Mouse (Mus musculus) small intestine, adult 10 weeks (tissue): Measurements from ENCODE around the gene Wdhd1. TPM values are rescaled to one million over a fixed set of nuclear protein-coding genes. Genes with fewer than 3 reads are reported as not detected.

Experiments used
- polyA plus RNA-seq: library from polyadenylated mRNA; stranded (reverse); fragments of 350-450 nt; fragmentation: Illumina TruSeq; extraction: RNeasy Lipid Tissue Mini Kit (QIAGEN cat#74804); gene quantifications from one replicate; pipeline ENCODE4 v1.2.3, GENCODE M21; 2014; ENCODE audit warnings: low replicate concordance

The Wdhd1 gene
- polyA plus RNA-seq, result 17.9 TPM

DNA sequence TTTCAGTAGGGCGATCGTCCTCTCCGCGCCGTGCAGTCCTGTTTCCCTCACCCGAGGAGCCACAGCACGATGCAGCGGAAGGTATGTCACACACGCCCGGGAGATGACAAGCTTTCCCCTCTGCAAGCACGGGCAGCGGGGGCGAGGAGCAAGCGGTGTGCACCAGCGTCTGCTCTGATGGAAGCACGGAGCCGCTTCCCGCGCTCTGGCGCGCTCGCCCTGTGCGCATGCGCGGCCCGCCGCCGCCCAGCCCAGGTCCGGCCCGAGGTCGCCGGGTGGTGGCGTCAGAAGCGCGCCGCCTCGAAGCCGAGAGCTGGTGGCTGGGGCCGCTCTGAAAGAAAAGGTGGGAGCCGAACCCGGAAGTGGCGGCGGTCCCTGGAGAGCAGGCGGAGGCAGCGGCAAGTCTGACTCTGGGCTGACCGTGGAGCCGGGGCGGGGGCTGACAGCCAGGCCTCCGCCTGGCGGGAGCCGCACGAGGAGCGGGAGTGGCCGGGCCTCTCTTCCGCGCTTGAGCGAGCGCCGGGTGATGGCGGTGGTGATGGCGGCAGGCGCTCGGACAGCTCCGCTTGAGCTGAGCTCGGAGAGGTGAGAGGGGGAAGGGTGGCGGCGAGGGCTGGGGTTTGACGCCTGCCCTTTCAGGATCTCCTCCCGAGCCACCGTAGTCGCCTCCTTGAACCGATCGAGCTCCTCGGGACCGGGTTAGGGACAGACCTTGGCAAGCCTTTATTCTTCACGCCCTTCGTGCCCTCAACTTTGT is at the start of gene Wdhd1, which contains the start of gene Socs4:
Gene Wdhd1, minus strand, starts transcription at position 221 of the 757 bp plus-strand sequence.
Gene Socs4, plus strand, starts transcription at position 295 of the 757 bp plus-strand sequence.

DNA sequence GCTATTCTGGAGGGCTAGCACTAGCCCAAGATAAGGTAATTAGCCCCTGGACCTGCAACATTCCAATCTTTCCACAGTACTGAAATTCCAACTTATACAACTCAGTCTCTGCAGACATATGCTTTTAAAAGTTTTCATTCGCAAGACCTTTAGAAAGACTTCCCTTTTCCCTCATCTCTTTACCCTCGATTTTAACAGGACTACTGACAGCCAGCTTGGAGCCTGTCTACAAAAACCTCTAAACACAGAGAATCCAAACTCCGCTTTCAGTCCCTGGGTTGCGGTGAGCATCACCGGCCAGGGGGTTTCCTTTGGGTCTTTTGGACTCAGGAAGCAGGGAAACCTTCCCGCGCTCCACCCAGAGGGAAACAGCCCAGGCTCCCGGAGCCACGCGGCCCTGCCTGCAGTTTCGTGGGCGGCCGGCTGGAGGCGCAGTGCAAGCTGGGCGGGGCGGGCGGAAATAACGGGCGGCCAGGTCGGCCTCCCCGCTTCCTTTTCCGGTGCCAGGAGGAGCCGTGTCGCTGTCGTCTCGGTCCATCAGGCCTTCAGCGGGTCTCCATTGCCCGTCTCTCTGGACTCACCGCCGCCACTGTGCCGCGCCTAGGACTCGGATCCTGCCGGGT is 21.2 kb upstream of the Wdhd1 start, which contains the start of gene Mapk1ip1l:
Gene Mapk1ip1l, plus strand, starts transcription at position 482 of the 623 bp plus-strand sequence.

Other genes with a start within 250 kb of the Wdhd1 start
- 10.1 TPM for gene Gch1, start 87.4 kb downstream of the Wdhd1 start, polyA plus RNA-seq
- gene Socs4, start 74 bp upstream of the Wdhd1 start, polyA plus RNA-seq, result 95.5 TPM
- gene Mapk1ip1l, start 21.4 kb upstream of the Wdhd1 start, polyA plus RNA-seq, result 134 TPM
- 142 TPM for gene Lgals3, start 90.9 kb upstream of the Wdhd1 start, polyA plus RNA-seq
- 2.8 TPM for gene Dlgap5, start 141.6 kb upstream of the Wdhd1 start, polyA plus RNA-seq
- gene Fbxo34, start 173.6 kb upstream of the Wdhd1 start, polyA plus RNA-seq, result 11.1 TPM